Mouse (Mus musculus): Measurements from ENCODE around the gene Rnf217.

Gene Rnf217

GRCm38 (mm10) chr10:31517192-31517591 is 91.8 kb downstream of the Rnf217 start:
- in situ Hi-C loops (cut with MboI; ENCODE audit: low pct_unique_long_range_greater_than_20kb in 1 of 2, low sequenced_read_pairs in 2 of 2, unreplicated experiment in 1 of 2): no loop called here

GRCm38 (mm10) chr10:31515897-31516296 is 93.1 kb downstream of the Rnf217 start:
- in situ Hi-C loops (cut with MboI; ENCODE audit: low pct_unique_long_range_greater_than_20kb in 1 of 2, low sequenced_read_pairs in 2 of 2, unreplicated experiment in 1 of 2): no loop called here

GRCm38 (mm10) chr10:31504134-31504551 is 104.8 kb downstream of the Rnf217 start:
- in situ Hi-C loops (cut with MboI; ENCODE audit: low pct_unique_long_range_greater_than_20kb in 1 of 2, low sequenced_read_pairs in 2 of 2, unreplicated experiment in 1 of 2): no loop called here

GRCm38 (mm10) chr10:31503542-31504133 is 105.3 kb downstream of the Rnf217 start:
- in situ Hi-C loops (cut with MboI; ENCODE audit: low pct_unique_long_range_greater_than_20kb in 1 of 2, low sequenced_read_pairs in 2 of 2, unreplicated experiment in 1 of 2): no loop called here

- in situ Hi-C loops (cut with MboI; ENCODE audit: low pct_unique_long_range_greater_than_20kb in 1 of 2, low sequenced_read_pairs in 2 of 2, unreplicated experiment in 1 of 2): no loop called here
Measured at GRCm38 (mm10) chr10:31501644-31502043, 107.3 kb downstream of the Rnf217 start.

- in situ Hi-C loops (cut with MboI; ENCODE audit: low pct_unique_long_range_greater_than_20kb in 1 of 2, low sequenced_read_pairs in 2 of 2, unreplicated experiment in 1 of 2): no loop called here
Measured at GRCm38 (mm10) chr10:31496931-31497330, 112.1 kb downstream of the Rnf217 start.

- in situ Hi-C loops (cut with MboI; ENCODE audit: low pct_unique_long_range_greater_than_20kb in 1 of 2, low sequenced_read_pairs in 2 of 2, unreplicated experiment in 1 of 2): no loop called here
Measured at GRCm38 (mm10) chr10:31495826-31496225, 113.2 kb downstream of the Rnf217 start.

- in situ Hi-C loops (cut with MboI; ENCODE audit: low pct_unique_long_range_greater_than_20kb in 1 of 2, low sequenced_read_pairs in 2 of 2, unreplicated experiment in 1 of 2): no loop called here
Measured at GRCm38 (mm10) chr10:31494296-31494695, 114.7 kb downstream of the Rnf217 start.

GRCm38 (mm10) chr10:31467043-31467898 is 141.7 kb downstream of the Rnf217 start:
- in situ Hi-C loops (cut with MboI; ENCODE audit: low pct_unique_long_range_greater_than_20kb in 1 of 2, low sequenced_read_pairs in 2 of 2, unreplicated experiment in 1 of 2): no loop called here

GRCm38 (mm10) chr10:31465840-31466541 is 143.0 kb downstream of the Rnf217 start:
- in situ Hi-C loops (cut with MboI; ENCODE audit: low pct_unique_long_range_greater_than_20kb in 1 of 2, low sequenced_read_pairs in 2 of 2, unreplicated experiment in 1 of 2): no loop called here

- in situ Hi-C loops (cut with MboI; ENCODE audit: low pct_unique_long_range_greater_than_20kb in 1 of 2, low sequenced_read_pairs in 2 of 2, unreplicated experiment in 1 of 2): no loop called here
Measured at GRCm38 (mm10) chr10:31465424-31465823, 143.6 kb downstream of the Rnf217 start.

- in situ Hi-C loops (cut with MboI; ENCODE audit: low pct_unique_long_range_greater_than_20kb in 1 of 2, low sequenced_read_pairs in 2 of 2, unreplicated experiment in 1 of 2): no loop called here
Measured at GRCm38 (mm10) chr10:31463044-31463443, 145.9 kb downstream of the Rnf217 start.

GRCm38 (mm10) chr10:31456806-31457205 is 152.2 kb downstream of the Rnf217 start:
- in situ Hi-C loops (cut with MboI; ENCODE audit: low pct_unique_long_range_greater_than_20kb in 1 of 2, low sequenced_read_pairs in 2 of 2, unreplicated experiment in 1 of 2): no loop called here

- in situ Hi-C loops (cut with MboI; ENCODE audit: low pct_unique_long_range_greater_than_20kb in 1 of 2, low sequenced_read_pairs in 2 of 2, unreplicated experiment in 1 of 2): no loop called here
Measured at GRCm38 (mm10) chr10:31447083-31447482, 161.9 kb downstream of the Rnf217 start.

GRCm38 (mm10) chr10:31445291-31446124 is 163.5 kb downstream of the Rnf217 start, which contains the start of gene Tpd52l1:
Gene Tpd52l1, minus strand, starts transcription at chr10:31445958.
- in situ Hi-C loops (cut with MboI; ENCODE audit: low pct_unique_long_range_greater_than_20kb in 1 of 2, low sequenced_read_pairs in 2 of 2, unreplicated experiment in 1 of 2): no loop called here

- in situ Hi-C loops (cut with MboI; ENCODE audit: low pct_unique_long_range_greater_than_20kb in 1 of 2, low sequenced_read_pairs in 2 of 2, unreplicated experiment in 1 of 2): no loop called here
Measured at GRCm38 (mm10) chr10:31444206-31444605, 164.8 kb downstream of the Rnf217 start.

Measured in mouse embryonic stem cell (cell line).